Mouse (Mus musculus) cerebral cortex, adult 2 months (tissue): ENCODE data around the gene Zyx.

ENCODE experiments used
- WGBS: fragments of 180-500 bp; shearing (Covaris S2); methylation state at CpG from one replicate; pipeline ENCODE4 v1.1.7; 2018; 5-methylcytosine and 5-hydroxymethylcytosine counted together

The Zyx gene

DNA sequence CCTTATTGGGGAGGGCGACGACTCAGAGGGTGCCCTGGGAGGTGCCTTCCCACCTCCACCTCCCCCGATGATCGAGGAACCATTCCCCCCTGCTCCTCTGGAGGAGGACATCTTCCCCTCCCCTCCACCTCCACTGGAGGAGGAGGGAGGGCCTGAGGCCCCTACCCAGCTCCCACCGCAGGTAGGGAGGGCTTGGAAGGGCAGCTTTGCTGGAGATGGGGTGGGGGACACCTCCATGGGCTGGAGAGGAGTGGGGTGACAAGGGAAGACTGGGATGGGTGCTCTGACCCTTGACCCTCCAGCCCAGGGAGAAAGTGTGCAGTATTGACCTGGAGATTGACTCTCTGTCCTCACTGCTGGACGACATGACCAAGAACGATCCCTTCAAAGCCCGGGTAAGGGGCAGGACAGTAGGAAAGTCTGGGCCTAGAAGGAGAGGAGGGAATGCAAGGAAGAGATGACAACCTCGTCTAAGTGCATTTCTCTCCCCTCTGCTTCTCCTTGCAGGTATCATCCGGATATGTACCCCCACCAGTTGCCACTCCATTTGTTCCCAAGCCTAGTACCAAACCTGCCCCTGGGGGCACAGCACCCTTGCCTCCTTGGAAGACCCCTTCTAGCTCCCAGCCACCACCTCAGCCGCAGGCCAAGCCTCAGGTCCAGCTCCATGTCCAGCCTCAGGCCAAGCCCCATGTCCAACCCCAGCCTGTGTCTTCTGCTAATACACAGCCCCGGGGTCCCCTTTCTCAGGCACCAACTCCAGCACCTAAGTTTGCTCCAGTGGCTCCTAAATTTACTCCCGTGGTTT is 1.7 kb downstream of the Zyx start:
- WGBS, result 53% methylated on average over 13 of the region's 13 CpGs

DNA sequence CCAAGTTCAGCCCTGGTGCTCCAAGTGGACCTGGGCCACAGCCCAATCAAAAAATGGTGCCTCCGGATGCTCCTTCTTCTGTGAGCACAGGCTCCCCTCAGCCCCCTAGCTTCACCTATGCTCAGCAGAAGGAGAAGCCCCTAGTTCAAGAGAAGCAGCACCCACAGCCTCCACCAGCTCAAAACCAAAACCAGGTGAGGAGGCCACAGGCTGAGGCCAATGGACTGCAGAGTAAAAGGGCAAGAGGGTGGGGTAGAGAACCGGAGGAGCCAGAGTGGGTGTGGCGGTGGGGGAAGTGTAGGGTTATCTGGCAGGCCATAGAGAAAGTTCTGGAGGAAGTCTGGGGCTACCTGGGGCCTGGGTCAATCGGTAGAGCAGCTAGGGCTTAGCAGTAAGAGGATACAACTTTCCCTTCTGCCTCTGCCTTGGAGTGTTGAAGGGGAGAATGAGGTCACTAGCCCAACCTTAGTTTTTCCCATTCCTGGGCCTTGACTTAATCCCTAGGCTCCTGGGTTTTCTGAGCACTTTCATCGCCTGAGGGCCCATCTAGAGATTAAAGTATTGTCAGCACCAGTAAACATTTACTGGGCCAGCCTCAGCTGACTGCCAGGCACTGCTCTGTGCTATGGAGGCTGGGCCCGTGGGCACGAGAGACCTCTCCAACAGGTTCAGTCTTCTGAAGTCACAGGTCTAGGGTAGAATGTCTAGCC is 2.5 kb downstream of the Zyx start:
- 77% methylated on average over 7 of the region's 7 CpGs for WGBS

DNA sequence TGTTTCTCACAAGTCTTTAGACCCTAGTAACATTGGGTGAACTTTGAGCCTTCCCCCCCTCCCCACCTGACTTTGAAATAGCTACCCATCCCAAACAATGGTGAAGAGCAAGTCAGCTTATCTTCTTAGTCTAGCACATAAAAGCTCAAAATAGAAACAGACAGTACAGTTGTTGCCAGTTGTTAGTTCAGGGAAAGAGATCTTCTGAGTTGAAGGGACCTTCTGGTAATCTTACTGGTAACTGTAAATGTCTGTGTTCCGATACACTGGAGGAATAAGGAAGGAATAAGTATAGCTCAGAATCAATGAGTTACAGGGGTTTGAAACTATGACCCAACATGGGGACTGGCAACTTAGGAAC is 3.0 kb downstream of the Zyx start:
- 83% methylated on average over 1 of the region's 1 CpGs for WGBS

DNA sequence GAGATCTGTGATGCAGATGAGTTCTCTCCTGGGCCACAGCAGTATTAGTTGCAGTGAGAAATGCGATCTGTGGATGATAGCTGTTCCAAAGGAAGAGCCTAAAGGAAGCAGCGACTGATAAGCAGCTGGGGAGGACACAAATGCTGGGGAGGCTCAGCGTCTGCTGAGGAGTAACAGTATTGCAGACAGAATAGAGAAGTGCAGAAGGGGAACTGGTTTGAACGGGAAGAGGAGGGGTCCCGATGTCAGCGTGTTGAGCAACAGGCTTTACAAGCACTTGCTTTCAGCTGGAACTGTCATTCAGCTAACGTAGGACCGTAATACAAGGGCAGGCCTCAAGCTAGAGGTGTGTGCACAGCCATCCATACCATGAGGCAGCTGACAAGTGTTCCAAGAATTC is 3.8 kb downstream of the Zyx start:
- WGBS, result 64% methylated on average over 8 of the region's 8 CpGs

DNA sequence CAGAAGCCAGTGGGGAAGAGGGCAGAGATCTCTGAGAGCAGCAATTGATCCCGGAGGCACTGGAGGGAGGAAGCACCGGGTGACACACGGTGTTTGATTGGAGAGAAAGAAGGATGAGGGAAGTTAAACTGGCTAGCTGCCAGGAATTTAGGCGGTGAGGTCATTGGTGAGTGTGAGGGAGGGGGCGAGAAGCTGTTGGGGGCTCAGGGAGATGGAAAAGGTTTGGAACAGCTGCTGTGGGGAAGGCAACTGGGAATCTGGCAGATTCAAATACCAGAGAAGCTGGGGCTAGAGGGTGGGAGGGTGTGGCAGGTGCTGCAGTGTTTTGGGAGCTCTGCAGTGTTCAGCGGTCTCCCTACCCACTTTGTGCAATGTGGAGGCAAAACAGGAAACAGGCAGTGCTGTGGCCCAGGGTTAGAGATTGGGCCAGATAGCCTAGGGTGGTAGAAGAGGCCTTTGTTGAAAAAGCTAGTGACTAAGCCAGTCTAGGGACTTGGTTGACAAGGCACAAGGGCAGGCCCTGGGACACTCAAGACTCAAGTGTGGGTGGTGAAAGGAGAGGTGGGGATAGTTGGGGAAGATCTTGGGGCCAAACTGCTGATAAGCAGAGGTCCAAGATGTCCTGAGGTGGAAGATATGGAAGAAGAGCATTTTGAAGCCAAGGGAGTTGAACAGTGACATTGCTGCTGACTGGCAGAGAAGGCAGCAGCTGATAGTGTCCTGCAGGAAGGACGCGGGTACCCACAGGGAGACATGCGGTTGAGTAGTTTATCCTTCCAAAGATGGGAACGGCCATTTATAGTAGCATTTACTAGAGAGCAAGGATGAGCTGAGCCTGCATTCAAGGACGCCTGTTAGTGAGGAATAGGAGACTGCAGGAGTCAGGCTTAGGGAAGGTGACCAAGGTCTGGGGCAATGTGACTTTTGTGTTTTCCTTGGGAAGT is 4.9 kb downstream of the Zyx start:
- 40% methylated on average over 11 of the region's 11 CpGs for WGBS

DNA sequence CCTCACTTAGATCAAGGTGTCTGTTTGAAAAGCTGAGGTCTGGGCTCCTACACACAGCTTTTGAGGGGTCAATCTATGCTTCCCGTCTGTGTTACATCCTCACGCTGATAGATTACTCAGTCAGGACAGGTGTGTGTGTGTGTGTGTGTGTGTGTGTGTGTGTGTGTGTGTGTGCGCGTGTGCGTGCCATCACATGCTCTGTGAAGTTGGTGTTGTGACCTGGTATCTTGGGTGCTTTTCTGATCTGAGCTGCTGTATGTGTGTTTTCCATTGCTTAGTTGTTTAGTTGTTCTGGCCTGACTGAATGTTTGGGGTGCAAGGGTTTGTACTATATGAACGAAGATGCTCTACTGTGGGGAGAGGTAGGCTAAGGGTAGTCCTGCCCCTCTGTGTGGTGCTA is 5.9 kb downstream of the Zyx start:
- 95% methylated on average over 6 of the region's 6 CpGs for WGBS

DNA sequence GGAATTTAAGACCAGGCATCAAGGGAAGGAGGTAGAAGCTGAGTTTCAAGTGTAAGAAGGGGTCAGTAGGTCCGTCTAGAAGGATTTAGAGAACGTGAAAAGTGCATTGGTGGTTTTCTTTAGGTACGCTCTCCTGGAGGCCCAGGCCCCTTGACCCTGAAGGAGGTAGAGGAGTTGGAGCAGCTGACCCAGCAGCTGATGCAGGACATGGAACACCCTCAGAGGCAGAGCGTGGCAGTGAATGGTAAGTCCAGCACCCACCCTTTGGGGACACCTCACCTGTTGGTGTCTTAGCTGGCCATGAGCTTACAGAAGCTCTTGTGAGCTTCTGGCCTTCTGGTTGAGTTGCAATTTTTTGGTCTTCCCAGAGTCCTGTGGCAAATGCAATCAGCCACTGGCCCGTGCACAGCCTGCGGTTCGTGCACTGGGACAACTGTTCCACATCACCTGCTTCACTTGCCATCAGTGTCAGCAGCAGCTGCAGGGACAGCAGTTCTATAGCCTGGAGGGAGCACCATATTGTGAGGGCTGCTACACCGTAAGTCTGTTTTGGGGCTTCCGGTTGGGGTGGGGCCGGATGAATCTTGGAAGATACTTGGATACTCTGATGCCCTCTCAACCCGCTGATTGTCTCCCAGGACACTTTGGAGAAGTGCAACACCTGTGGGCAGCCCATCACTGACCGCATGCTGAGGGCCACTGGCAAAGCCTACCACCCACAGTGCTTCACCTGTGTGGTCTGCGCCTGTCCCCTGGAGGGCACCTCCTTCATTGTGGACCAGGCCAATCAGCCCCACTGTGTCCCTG is 6.6 kb downstream of the Zyx start:
- WGBS, result 96% methylated on average over 13 of the region's 13 CpGs

DNA sequence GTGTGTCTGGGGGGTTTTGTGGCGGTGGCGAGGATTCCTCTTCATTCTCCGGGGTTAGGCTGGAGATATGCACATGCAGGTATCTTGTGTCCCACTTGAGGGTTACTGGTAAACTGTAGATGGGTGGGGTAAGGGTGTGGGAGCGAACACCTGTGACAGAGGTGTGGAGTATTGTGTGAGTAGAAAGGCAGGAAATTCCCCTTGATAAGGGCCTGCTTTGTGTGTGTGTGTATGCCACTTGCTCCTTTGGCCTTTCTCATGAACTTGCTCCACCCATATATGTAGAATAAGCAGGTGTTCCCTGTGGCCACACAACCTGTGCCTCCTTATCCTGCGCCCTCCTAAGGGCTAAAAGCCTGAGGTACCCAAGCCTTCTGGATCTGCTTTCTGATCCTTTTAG is 7.5 kb downstream of the Zyx start:
- 94% methylated on average over 5 of the region's 5 CpGs for WGBS

DNA sequence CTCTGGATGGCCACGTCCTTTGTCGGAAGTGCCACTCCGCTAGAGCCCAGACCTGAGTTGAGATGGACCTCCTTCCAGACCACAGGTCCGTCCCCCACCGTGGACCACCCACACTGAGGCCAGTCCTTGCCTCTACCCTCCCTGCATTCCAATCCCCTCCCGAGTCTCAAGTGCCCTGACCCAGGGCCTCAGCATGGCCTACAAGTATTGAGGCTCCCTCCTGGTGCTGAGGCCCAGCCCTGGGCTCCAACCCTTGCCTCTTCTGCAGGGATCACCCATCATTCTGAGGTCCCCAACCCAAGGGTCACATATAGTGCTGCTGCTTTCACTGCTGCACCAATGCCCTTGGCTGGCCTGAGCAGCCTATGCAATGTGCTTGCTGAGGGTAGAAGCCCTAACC is 8.5 kb downstream of the Zyx start:
- 85% methylated on average over 6 of the region's 6 CpGs for WGBS

DNA sequence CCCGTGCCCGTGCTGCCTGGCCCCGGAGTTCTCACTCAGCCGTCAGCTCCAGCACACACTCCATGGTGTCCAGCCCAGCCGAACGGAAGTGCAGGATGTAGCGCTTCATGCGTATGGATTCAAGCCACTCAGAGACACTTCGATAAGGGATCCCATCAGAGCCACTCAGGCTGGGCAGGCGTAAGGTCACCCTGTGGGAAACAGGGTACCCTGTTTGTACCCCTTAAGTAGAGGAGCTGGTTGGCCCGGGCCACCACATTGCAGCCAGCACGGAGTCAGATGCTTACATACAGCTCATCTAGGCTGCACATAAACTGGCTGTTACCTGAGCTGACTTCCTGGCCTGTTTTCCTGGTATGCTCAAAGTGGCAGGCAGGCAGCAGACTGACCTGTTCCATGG is 9.5 kb downstream of the Zyx start:
- WGBS, result 92% methylated on average over 12 of the region's 12 CpGs

DNA sequence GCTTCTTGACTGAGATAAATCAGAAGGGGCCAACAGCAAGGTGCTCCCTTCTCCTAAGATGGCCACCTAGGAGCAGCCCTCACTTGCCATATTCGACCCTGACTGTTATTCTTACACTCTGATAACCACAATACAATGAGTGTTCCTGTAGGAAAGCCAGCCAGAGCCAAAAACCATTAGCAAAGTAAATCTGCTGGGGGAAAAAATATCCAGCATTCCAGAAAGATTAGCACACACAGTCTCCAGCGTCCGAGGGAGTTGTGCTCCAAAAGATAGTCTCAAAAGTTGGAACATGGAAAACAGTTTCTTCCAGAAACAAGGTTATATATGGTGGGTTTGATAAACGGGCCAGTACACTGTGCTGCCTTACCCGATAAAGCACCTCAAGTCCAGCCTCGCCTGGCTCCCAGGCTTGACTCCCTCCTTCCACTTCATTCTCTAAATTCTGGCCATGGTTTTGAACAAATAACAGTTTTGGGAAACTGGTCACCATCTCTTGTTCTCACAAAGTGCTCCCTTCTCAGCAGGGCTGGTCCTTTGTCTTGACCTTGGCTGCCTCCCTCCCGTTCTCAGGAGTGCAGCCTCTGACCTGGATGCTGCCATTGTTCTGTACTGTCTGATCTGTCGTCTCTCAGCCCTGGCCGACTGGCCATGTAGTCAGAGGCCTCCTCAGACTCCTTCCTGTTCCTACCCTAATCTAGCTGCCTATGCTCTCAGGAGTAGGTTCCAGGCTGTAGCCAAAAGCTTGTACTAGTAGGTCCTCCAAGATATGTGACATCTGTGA is 10.1 kb downstream of the Zyx start:
- 68% methylated on average over 9 of the region's 9 CpGs for WGBS

DNA sequence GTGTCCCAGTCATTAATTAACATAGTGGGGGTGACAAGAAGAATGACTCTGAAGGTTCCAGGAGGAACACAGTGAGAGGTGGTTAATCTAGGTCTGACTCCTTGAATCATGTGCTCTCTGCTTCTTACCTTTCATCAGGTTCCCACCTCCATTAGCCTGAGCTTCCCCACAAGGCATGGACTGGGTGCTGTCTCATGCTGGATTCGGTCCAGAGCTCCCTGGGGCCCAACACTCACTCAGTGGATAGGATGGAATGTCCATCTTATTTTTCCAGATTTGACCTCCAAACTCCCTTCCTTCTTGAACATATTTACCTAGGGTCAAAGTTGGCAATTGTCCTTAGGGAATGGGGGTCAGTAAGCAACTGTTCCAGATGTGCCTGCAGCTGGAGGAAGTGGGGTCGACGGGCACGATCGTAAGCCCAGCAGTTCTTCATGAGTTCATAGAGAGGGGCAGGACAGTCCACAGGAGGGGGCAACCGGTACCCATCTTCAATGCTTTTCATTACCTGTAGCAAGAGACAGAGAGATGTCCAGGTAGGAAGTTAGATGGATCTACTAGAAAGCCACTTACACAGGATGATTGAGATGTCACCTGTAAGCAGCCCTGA is 10.9 kb downstream of the Zyx start:
- 85% methylated on average over 6 of the region's 6 CpGs for WGBS

DNA sequence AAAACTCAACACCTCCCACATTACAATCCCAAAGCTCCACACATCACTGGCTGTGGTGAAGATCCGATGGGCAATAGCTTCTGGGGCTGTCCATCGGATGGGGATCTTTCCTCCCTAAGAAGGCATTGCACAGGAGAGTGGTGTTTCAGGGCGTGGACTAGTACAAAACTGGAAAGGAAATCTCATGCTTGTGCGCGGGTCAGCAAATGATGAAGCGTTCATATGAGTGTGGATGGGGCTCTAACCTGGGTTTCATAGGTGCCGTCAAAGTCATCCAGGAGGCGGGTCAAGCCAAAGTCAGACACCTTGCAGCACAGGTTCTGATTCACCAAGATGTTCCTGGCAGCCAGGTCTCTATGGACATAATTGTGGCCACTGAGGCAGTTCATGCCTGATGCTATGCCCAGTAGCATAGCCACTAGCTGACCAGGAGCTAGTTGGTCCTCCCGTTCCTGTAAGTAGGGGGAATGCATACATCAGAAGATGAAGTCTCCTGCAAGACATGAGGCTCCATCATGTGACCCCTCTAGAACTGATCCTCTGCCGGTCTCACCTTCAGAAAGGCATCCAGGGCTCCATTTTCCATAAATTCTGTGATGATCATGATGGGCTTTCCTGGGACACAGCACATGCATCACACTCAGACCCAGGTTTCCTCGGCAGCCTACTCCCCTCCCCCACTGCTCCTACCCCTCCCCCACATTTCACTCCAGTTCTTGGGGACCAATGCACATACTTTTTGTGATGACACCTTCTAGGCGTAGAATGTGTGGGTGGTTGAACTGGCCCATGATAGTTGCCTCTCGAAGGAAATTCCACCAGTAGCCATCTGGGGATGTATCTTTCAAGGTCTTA is 11.8 kb downstream of the Zyx start:
- 86% methylated on average over 13 of the region's 13 CpGs for WGBS

DNA sequence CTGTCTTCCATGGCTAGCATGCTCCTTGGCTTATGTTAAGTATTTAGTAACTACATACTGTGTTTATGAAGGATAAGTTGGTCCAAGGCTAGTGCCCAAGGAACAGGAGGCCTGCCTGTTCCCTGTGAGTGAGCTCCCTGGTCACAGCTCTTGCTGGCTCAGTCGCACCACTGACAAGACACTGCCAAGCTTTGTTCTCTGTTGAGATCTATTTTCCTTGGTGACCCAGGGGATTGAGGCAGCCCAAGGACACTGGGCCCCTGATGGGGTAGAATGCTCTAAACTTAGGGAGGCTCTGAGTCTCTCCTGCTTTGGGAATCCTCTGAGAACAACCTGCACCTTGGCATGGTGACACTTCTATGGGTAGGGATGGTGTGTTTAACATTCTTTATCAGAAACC is 12.6 kb downstream of the Zyx start:
- WGBS, result 74% methylated on average over 1 of the region's 1 CpGs

DNA sequence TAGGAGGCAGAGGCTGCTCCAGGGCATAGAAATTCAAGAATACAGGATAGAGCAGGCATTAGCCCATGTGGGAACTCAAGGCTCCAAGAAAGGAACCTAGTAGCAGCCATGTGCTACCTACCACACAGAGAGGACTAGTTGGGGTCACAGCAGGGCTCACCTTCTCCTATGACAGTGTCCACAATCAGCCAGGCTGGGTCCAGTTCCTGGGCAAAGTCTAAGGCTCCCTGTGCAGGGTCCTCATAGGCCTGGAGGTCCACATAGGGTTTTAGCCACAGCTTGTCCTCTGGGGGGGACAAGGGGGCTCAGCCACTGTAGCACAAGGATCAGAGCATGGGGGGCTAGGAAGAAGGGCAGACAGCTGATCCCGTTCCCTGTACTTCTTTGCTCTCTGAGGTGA is 13.1 kb downstream of the Zyx start:
- WGBS, result 91% methylated on average over 1 of the region's 1 CpGs

DNA sequence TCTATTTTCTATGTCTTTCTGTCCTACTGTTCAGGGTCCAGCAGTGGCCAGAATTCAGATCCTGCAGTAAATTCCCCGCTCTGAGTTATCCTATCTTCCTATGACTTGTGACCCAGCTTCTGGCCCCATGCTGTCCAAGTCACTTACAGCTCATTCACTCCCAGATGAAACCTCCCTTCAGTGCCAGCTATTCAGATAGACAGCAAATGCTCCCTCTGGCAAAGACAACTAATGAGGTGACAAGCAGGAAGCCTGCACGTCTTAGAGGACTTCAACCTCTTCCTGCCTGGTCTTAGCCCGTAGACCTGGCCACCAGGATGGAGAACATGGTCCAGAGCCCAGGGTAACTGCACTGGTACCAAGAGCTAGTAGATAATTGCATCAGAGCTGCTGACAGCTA is 13.5 kb downstream of the Zyx start:
- 62% methylated on average over 3 of the region's 3 CpGs for WGBS

DNA sequence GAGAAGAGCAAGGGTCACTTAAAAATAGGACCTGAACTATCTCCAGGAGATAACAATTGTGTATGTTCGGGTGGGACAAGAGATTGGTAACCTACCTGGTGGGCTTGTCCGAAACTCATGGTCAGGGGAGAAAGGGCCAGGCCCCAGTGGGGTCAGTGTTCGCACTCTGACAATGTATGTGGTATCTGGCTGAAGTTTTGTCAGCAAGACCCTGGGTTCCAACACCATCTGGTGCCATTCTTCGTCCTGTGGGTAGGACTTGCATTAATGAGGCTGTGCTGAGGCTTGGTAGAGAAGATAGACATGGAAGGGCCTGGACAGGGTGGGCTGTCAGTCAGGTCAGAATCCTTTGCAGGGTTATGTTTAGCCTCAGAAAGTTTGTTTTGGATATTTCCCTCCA is 14.6 kb downstream of the Zyx start:
- 86% methylated on average over 4 of the region's 4 CpGs for WGBS

DNA sequence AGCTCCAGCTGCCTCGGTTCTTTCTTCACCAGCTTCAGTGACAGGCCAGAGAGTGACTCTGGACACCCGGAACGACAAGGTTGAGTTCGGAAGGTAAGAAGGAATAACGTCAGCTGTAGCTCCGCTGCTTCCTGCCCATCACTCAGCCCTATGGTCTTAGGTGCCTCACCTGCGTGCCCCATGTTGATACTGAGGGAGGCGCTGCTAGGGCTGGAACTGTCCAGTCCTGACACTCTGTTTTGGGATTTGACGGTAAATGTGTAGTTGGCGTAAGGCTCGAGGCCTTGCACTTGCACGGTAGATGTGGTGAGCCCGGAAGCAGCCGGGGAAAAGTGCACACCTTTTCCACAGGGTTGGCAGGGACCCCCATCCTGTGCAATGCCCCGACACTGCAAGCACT is 15.2 kb downstream of the Zyx start:
- WGBS, result 94% methylated on average over 15 of the region's 15 CpGs

DNA sequence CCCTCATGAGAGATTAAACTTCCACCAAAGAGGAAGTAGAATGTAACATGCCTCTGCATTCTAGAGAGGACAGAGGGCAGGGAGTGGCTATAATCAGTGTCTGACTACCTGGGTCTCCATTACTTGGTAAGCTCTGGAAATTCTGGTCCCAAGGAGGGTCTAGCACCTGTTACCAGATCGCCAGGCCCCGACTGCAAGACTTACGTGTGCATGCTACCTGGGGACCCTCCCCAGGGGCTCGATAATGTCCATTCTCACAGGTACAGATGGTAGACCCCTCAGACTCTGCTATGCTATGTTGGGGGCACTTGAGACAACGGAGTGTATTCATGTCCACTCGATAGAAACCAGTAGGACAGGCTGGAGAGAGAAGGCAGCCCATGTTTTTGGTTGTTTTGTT is 15.8 kb downstream of the Zyx start:
- 94% methylated on average over 6 of the region's 6 CpGs for WGBS
